Mouse (Mus musculus) hindbrain, embryonic 10.5 days (tissue): Measurements from ENCODE around the gene Ap2a1. TPM values are rescaled to one million over a fixed set of nuclear protein-coding genes. Genes with fewer than 3 reads are reported as not detected.
A peak's percentile ranks its signal among the peaks of the same experiment; 100 is the strongest.

ENCODE experiments used
- DNase-seq: peaks from one replicate; pipeline ENCODE4 v3.0.0-alpha.2; 2017; ENCODE audit warnings: low spot score
- H3K27ac ChIP-seq: fragments of 300-500 bp; sonication (generic); 2 replicates; pipeline ENCODE4 v1.5.1; 2016; ENCODE audit warnings: mild to moderate bottlenecking, moderate library complexity
- H3K27me3 ChIP-seq: fragments of 300-500 bp; sonication (generic); 2 replicates; pipeline ENCODE4 v1.6.1; 2016; ENCODE audit warnings: mild to moderate bottlenecking; ENCODE audit not compliant: poor library complexity, insufficient read depth, severe bottlenecking
- H3K36me3 ChIP-seq: fragments of 300-500 bp; sonication (generic); 2 replicates; pipeline ENCODE4 v1.6.1; 2016; ENCODE audit warnings: mild to moderate bottlenecking, moderate library complexity
- H3K4me1 ChIP-seq: fragments of 300-500 bp; sonication (generic); replicated peaks from 2 replicates; pipeline ENCODE4 v1.6.1; 2016; ENCODE audit warnings: mild to moderate bottlenecking
- H3K4me3 ChIP-seq: fragments of 300-500 bp; sonication (generic); 2 replicates; pipeline ENCODE4 v1.5.1; 2016; ENCODE audit warnings: mild to moderate bottlenecking, moderate library complexity
- H3K9me3 ChIP-seq: fragments of 300-500 bp; sonication (generic); 2 replicates; pipeline ENCODE4 v1.6.1; 2016; ENCODE audit warnings: mild to moderate bottlenecking, moderate library complexity
- WGBS: fragments of 180-500 bp; shearing (Covaris S2); methylation state at CpG from one replicate; pipeline ENCODE4 v1.1.7; 2016; 5-methylcytosine and 5-hydroxymethylcytosine counted together
- polyA plus RNA-seq: library from polyadenylated mRNA; unstranded; fragments of >200 nt; fragmentation: Nextera tagmentation; extraction: Ambion mirVana; gene quantifications from 2 replicates; pipeline ENCODE4 v1.2.1, GENCODE M21; 2016

The Ap2a1 gene
- polyA plus RNA-seq, 1 experiment from 2014 or later, result 93.1 TPM

GRCm38 (mm10) chr7:44901230-44901722 lies 28.0 kb downstream of the Ap2a1 start:
- peak overlapping the region; percentile 50 for H3K27ac ChIP-seq
- 20% methylated on average over 21 of the region's 21 CpGs for WGBS
- H3K27me3 ChIP-seq, result no peaks in the 10 kb centered on the region
- peaks cover 54% of the 10 kb centered on the region for H3K4me1 ChIP-seq
- peak; percentile 76 for DNase-seq
- H3K4me3 ChIP-seq, result peak overlapping the region; percentile 40
- no peaks in the 10 kb centered on the region for H3K9me3 ChIP-seq
- peaks cover 77% of the 10 kb centered on the region for H3K36me3 ChIP-seq

GRCm38 (mm10) chr7:44900632-44901031 lies 28.7 kb downstream of the Ap2a1 start:
- H3K9me3 ChIP-seq, result no peaks in the 10 kb centered on the region
- peak overlapping the region; percentile 50; the same call in 1 of the 2 replicates for H3K27ac ChIP-seq
- H3K4me1 ChIP-seq, result peaks cover 57% of the 10 kb centered on the region
- DNase-seq, result no peak
- 83% methylated on average over 11 of the region's 11 CpGs for WGBS
- H3K27me3 ChIP-seq, result no peaks in the 10 kb centered on the region
- H3K4me3 ChIP-seq, result no peak overlapping the region
- peaks cover 71% of the 10 kb centered on the region for H3K36me3 ChIP-seq

GRCm38 (mm10) chr7:44898607-44899006 lies 30.7 kb downstream of the Ap2a1 start:
- whole genome bisulfite sequencing, result 33% methylated on average over 19 of the region's 19 CpGs
- Histone ChIP-seq H3K36me3 (peaks cover 50% of the 10 kb centered on the region), H3K9me3 (no peaks in the 10 kb centered on the region), H3K27me3 (no peaks in the 10 kb centered on the region), H3K4me1 (peaks cover 75% of the 10 kb centered on the region), H3K4me3 (peak overlapping the region; percentile 35), H3K27ac (peak overlapping the region; percentile 68)
- peak; percentile 15 for DNase-seq

GRCm38 (mm10) chr7:44896499-44896898 lies 32.8 kb downstream of the Ap2a1 start:
- H3K27ac ChIP-seq, result peak overlapping the region; percentile 96
- no peaks in the 10 kb centered on the region for H3K27me3 ChIP-seq
- peaks cover 29% of the 10 kb centered on the region for H3K36me3 ChIP-seq
- H3K4me1 ChIP-seq, result peaks cover 77% of the 10 kb centered on the region
- WGBS, result 35% methylated on average over 10 of the region's 10 CpGs
- peak overlapping the region; percentile 80 for H3K4me3 ChIP-seq
- DNase-seq, result no peak
- H3K9me3 ChIP-seq, result no peaks in the 10 kb centered on the region

- Histone ChIP-seq H3K36me3 (peaks cover 28% of the 10 kb centered on the region), H3K9me3 (no peaks in the 10 kb centered on the region), H3K27ac (peak within 1 kb of the TSS; percentile 96), H3K4me3 (peak within 1 kb of the TSS; percentile 80), H3K27me3 (no peaks in the 10 kb centered on the region), H3K4me1 (peaks cover 77% of the 10 kb centered on the region)
- peak; percentile 93 for DNase-seq
- 1% methylated on average over 34 of the region's 34 CpGs for WGBS
Measured at GRCm38 (mm10) chr7:44895593-44896434, 33.5 kb downstream of the Ap2a1 start, which contains the start of gene Fuz. Gene Fuz (plus strand): TSS chr7:44896079.

GRCm38 (mm10) chr7:44895206-44895592 lies 34.1 kb downstream of the Ap2a1 start:
- peak overlapping the region; percentile 80 for H3K4me3 ChIP-seq
- 55% methylated on average over 7 of the region's 7 CpGs for WGBS
- H3K36me3 ChIP-seq, result peaks cover 28% of the 10 kb centered on the region
- no peaks in the 10 kb centered on the region for H3K9me3 ChIP-seq
- peak overlapping the region; percentile 96 for H3K27ac ChIP-seq
- peaks cover 77% of the 10 kb centered on the region for H3K4me1 ChIP-seq
- H3K27me3 ChIP-seq, result no peaks in the 10 kb centered on the region
- no peak for DNase-seq

GRCm38 (mm10) chr7:44894175-44894574 lies 35.1 kb downstream of the Ap2a1 start:
- no peaks in the 10 kb centered on the region for H3K27me3 ChIP-seq
- peaks cover 75% of the 10 kb centered on the region for H3K4me1 ChIP-seq
- no peak overlapping the region for H3K4me3 ChIP-seq
- no peak for DNase-seq
- H3K27ac ChIP-seq, result peak overlapping the region; percentile 45; the same call in 1 of the 2 replicates
- 88% methylated on average over 3 of the region's 3 CpGs for WGBS
- H3K36me3 ChIP-seq, result peaks cover 28% of the 10 kb centered on the region
- no peaks in the 10 kb centered on the region for H3K9me3 ChIP-seq

- peaks cover 30% of the 10 kb centered on the region for H3K36me3 ChIP-seq
- no peaks in the 10 kb centered on the region for H3K9me3 ChIP-seq
- H3K27ac ChIP-seq, result peak overlapping the region; percentile 96
- no peaks in the 10 kb centered on the region for H3K27me3 ChIP-seq
- peaks cover 72% of the 10 kb centered on the region for H3K4me1 ChIP-seq
- DNase-seq, result peak; percentile 24
- WGBS, result 26% methylated on average over 8 of the region's 8 CpGs
- peak overlapping the region; percentile 88 for H3K4me3 ChIP-seq
Measured at GRCm38 (mm10) chr7:44893197-44893596, 36.1 kb downstream of the Ap2a1 start.

GRCm38 (mm10) chr7:44892276-44892921 lies 36.9 kb downstream of the Ap2a1 start, which contains the start of gene Med25:
Gene Med25 (minus strand): TSS chr7:44892712.
- H3K4me3 ChIP-seq, result peak within 1 kb of the TSS; percentile 88
- H3K9me3 ChIP-seq, result no peaks in the 10 kb centered on the region
- DNase-seq, result peak; percentile 96
- peaks cover 36% of the 10 kb centered on the region for H3K36me3 ChIP-seq
- WGBS, result under 1% methylated on average over 56 of the region's 56 CpGs
- peaks cover 64% of the 10 kb centered on the region for H3K4me1 ChIP-seq
- no peaks in the 10 kb centered on the region for H3K27me3 ChIP-seq
- H3K27ac ChIP-seq, result peak within 1 kb of the TSS; percentile 96

GRCm38 (mm10) chr7:44891611-44892010 lies 37.7 kb downstream of the Ap2a1 start:
- Histone ChIP-seq H3K4me1 (peaks cover 63% of the 10 kb centered on the region), H3K4me3 (peak overlapping the region; percentile 88), H3K27ac (peak overlapping the region; percentile 96), H3K27me3 (no peaks in the 10 kb centered on the region), H3K36me3 (peaks cover 44% of the 10 kb centered on the region), H3K9me3 (no peaks in the 10 kb centered on the region)
- WGBS, result 22% methylated on average over 6 of the region's 6 CpGs
- no peak for DNase-seq

GRCm38 (mm10) chr7:44890737-44891136 lies 38.6 kb downstream of the Ap2a1 start:
- H3K9me3 ChIP-seq, result no peaks in the 10 kb centered on the region
- H3K36me3 ChIP-seq, result peaks cover 52% of the 10 kb centered on the region
- peak overlapping the region; percentile 88 for H3K4me3 ChIP-seq
- H3K27ac ChIP-seq, result peak overlapping the region; percentile 96; the same call in 1 of the 2 replicates
- no peak for DNase-seq
- no peaks in the 10 kb centered on the region for H3K27me3 ChIP-seq
- H3K4me1 ChIP-seq, result peaks cover 63% of the 10 kb centered on the region
- WGBS, result 93% methylated on average over 4 of the region's 4 CpGs

- Histone ChIP-seq H3K4me3 (peak overlapping the region; percentile 88), H3K4me1 (peaks cover 61% of the 10 kb centered on the region)
- WGBS, result 90% methylated on average over 6 of the region's 7 CpGs
Measured at GRCm38 (mm10) chr7:44890180-44890579, 39.1 kb downstream of the Ap2a1 start.

More at GRCm38 (mm10) chr7:44890180-44890579, 39.1 kb downstream of the Ap2a1 start:
- Histone ChIP-seq H3K27me3 (no peaks in the 10 kb centered on the region), H3K27ac (no peak overlapping the region), H3K9me3 (no peaks in the 10 kb centered on the region), H3K36me3 (peaks cover 58% of the 10 kb centered on the region)
- no peak for DNase-seq
